Mouse (Mus musculus): ENCODE data around the gene Kif11.

DNA sequence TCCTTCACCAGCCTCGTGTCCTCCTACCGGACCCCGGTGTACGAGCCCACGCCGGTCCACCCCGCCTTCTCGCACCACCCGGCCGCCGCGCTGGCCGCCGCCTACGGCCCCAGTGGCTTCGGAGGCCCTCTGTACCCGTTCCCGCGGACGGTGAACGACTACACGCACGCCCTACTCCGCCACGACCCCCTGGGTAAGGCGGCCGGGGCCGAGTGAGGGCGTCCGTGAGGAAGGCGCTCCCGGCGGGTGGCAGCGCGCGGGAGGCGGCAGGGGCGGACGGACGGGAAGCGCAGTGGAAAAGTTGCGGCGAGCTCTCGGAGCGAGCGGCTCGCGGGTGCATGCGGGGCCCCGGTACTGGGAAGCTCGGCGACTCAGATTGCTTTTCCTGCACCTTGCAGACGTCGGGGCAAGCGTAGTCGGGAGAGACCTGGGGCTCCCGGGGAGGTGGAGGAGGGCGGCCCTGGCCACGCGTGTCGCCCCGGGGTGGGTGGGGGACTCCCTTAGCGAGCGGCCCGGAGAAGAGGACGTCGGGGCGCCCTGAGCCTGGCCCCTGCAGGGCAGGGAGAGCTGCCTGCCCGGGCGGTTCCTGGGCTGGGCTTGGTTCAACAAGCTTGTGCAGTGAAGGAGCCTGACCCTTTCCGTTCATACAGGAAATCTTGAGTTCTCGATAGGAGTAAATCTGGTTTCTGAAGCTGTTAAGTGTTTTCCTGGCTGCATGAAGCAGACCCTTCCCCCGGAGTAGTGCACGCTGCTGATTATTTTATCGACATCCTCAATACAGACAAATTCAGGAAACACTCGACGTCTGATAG, 59.0 kb downstream of the Kif11 start:
- TF ChIP-seq CTCF (IDR thresholded peaks at IDR 0.05; ENCODE audit: low read depth) (no peak), EP300 (IDR thresholded peaks at IDR 0.05; ENCODE audit: low read depth) (peak; percentile 83)
